Mouse (Mus musculus) liver, embryonic 15.5 days (tissue): Measurements from ENCODE around the gene Gm20479. TPM values are rescaled to one million over a fixed set of nuclear protein-coding genes. Genes with fewer than 3 reads are reported as not detected.

ENCODE experiments used
- ATAC-seq: fragments of 200-750 bp; cut with Nextera tagmentation; 2 replicates; pipeline ENCODE4 v1.8.0; 2017; ENCODE audit warnings: moderate number of reproducible peaks, mild to moderate bottlenecking, moderate library complexity; ENCODE audit not compliant: insufficient read depth
- H3K27ac ChIP-seq: fragments of 300-500 bp; sonication (generic); replicated peaks from 2 replicates; pipeline ENCODE4 v1.5.1; 2015; ENCODE audit warnings: mild to moderate bottlenecking, inconsistent platforms
- H3K27me3 ChIP-seq: fragments of 300-500 bp; sonication (generic); 2 replicates; pipeline ENCODE4 v1.6.1; 2015; ENCODE audit warnings: mild to moderate bottlenecking, inconsistent platforms
- H3K36me3 ChIP-seq: fragments of 300-500 bp; sonication (generic); replicated peaks from 2 replicates; pipeline ENCODE4 v1.6.1; 2015; ENCODE audit warnings: moderate library complexity, mild to moderate bottlenecking, inconsistent platforms
- H3K4me1 ChIP-seq: fragments of 300-500 bp; sonication (generic); replicated peaks from 2 replicates; pipeline ENCODE4 v1.6.1; 2015; ENCODE audit warnings: inconsistent platforms
- H3K4me2 ChIP-seq: fragments of 300-500 bp; sonication (generic); 2 replicates; pipeline ENCODE4 v1.6.1; 2015; ENCODE audit warnings: moderate library complexity, mild to moderate bottlenecking, inconsistent platforms
- H3K4me3 ChIP-seq: fragments of 300-500 bp; sonication (generic); replicated peaks from 2 replicates; pipeline ENCODE4 v1.5.1; 2015; ENCODE audit warnings: mild to moderate bottlenecking, inconsistent platforms
- H3K9ac ChIP-seq: fragments of 300-500 bp; sonication (generic); 2 replicates; pipeline ENCODE4 v1.6.1; 2015; ENCODE audit warnings: moderate library complexity, mild to moderate bottlenecking, inconsistent platforms
- H3K9me3 ChIP-seq: fragments of 300-500 bp; sonication (generic); replicated peaks from 2 replicates; pipeline ENCODE4 v1.6.1; 2016; ENCODE audit warnings: inconsistent platforms
- WGBS: fragments of 180-500 bp; shearing (Covaris S2); methylation state at CpG from one replicate; pipeline ENCODE4 v1.1.7; 2015; ENCODE audit warnings: mixed read lengths; ENCODE audit not compliant: insufficient replicate concordance; 5-methylcytosine and 5-hydroxymethylcytosine counted together
- polyA plus RNA-seq: library from polyadenylated mRNA; unstranded; fragments of >200 nt; fragmentation: Nextera tagmentation; extraction: Ambion mirVana; gene quantifications from 2 replicates; pipeline ENCODE4 v1.2.1, GENCODE M21; 2015

Gm20479 gene
- polyA plus RNA-seq, 1 experiment from 2014 or later: 0.28 TPM

- Histone ChIP-seq H3K27me3 (peaks cover 17% of the 10 kb centered on the region), H3K27ac (peak overlapping the region; percentile 80), H3K9ac (0 out of 2 replicates have a peak overlapping the region, but pooled peaks have one; percentile 7), H3K4me3 (peak overlapping the region; percentile 83), H3K4me1 (peaks cover 44% of the 10 kb centered on the region), H3K36me3 (peaks cover 18% of the 10 kb centered on the region), H3K4me2 (peak overlapping the region; percentile 90), H3K9me3 (no peaks in the 10 kb centered on the region)
- ATAC-seq: no peak
- WGBS: 29% methylated on average over 6 of the region's 6 CpGs
These were observed 3.1 kb downstream of the Gm20479 start for GRCm38 (mm10) chr7:27354144-27354543.

GRCm38 (mm10) chr7:27345444-27345843 is 11.8 kb downstream of the Gm20479 start:
- Histone ChIP-seq H3K36me3 (peaks cover 19% of the 10 kb centered on the region), H3K9ac (no peak overlapping the region), H3K4me1 (no peaks in the 10 kb centered on the region), H3K4me3 (no peak overlapping the region), H3K27me3 (0 out of 2 replicates have a peak, but pooled peaks cover 5% of the 10 kb centered on the region), H3K4me2 (no peak overlapping the region), H3K9me3 (no peaks in the 10 kb centered on the region), H3K27ac (no peak overlapping the region)
- ATAC-seq: no peak
- 53% methylated on average over 6 of the region's 6 CpGs for WGBS

DNA sequence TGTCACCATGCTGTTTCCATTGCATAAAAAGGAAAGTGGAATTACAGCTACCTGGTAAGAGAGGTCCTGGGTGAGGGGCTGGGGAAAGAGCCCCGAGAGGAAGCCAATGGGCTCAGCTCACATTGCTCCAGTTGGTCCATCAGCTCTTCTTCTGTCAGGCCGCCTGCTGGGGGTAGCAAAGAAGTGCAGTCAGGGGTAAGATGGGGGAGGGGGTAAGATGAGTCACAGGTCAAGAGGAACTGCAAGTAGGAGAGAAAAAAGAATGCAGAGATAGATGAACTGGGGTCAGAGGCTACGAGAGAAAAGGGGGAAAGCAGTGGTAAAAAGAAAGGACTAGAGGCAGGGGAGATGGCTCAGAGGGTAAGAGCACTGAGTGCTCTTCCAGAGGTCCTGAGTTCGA is 14.6 kb downstream of the Gm20479 start:
- WGBS: 43% methylated on average over 4 of the region's 4 CpGs
- no peaks in the 10 kb centered on the region for H3K9me3 ChIP-seq
- H3K27ac ChIP-seq: no peak overlapping the region
- H3K9ac ChIP-seq: no peak overlapping the region
- 0 out of 2 replicates have a peak, but pooled peaks cover 5% of the 10 kb centered on the region for H3K36me3 ChIP-seq
- H3K4me1 ChIP-seq: no peaks in the 10 kb centered on the region; the same call in 1 of the 2 replicates
- peaks cover 34% of the 10 kb centered on the region for H3K27me3 ChIP-seq
- H3K4me3 ChIP-seq: no peak overlapping the region
- no peak overlapping the region for H3K4me2 ChIP-seq
- no peak for ATAC-seq

GRCm38 (mm10) chr7:27339519-27339918 is 17.7 kb downstream of the Gm20479 start:
- H3K27ac ChIP-seq: no peak overlapping the region
- peaks cover 8% of the 10 kb centered on the region; the same call in 1 of the 2 replicates for H3K4me1 ChIP-seq
- peaks cover 65% of the 10 kb centered on the region for H3K27me3 ChIP-seq
- no peaks in the 10 kb centered on the region for H3K9me3 ChIP-seq
- 29% methylated on average over 7 of the region's 7 CpGs for WGBS
- ATAC-seq: no peak
- H3K9ac ChIP-seq: no peak overlapping the region
- no peak overlapping the region for H3K4me2 ChIP-seq
- no peak overlapping the region for H3K4me3 ChIP-seq
- H3K36me3 ChIP-seq: 0 out of 2 replicates have a peak, but pooled peaks cover 1% of the 10 kb centered on the region

DNA sequence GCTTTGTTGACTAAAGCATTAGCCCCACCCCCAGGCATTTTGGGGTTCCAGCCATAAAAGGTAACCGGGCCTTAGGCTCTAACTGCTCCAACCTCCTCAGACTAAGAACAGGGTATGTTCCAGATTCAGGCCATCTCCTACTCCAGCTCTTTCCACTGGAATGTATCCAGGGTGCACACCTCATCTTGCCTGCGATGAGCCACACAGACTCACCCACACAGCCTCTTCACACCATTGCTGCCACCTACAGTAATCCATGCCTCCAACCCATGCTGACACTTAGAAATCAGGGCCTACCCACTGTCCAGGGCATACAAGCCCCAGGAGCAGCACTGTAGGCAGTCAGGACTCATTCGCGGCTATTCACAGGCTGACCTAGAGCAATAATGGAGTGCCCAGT is 18.1 kb downstream of the Gm20479 start:
- peaks cover 8% of the 10 kb centered on the region; the same call in 1 of the 2 replicates for H3K4me1 ChIP-seq
- peaks cover 69% of the 10 kb centered on the region for H3K27me3 ChIP-seq
- H3K4me2 ChIP-seq: no peak overlapping the region
- no peaks in the 10 kb centered on the region for H3K36me3 ChIP-seq
- no peaks in the 10 kb centered on the region for H3K9me3 ChIP-seq
- no peak for ATAC-seq
- no peak overlapping the region for H3K9ac ChIP-seq
- 64% methylated on average over 4 of the region's 4 CpGs for WGBS
- H3K4me3 ChIP-seq: no peak overlapping the region
- no peak overlapping the region for H3K27ac ChIP-seq

DNA sequence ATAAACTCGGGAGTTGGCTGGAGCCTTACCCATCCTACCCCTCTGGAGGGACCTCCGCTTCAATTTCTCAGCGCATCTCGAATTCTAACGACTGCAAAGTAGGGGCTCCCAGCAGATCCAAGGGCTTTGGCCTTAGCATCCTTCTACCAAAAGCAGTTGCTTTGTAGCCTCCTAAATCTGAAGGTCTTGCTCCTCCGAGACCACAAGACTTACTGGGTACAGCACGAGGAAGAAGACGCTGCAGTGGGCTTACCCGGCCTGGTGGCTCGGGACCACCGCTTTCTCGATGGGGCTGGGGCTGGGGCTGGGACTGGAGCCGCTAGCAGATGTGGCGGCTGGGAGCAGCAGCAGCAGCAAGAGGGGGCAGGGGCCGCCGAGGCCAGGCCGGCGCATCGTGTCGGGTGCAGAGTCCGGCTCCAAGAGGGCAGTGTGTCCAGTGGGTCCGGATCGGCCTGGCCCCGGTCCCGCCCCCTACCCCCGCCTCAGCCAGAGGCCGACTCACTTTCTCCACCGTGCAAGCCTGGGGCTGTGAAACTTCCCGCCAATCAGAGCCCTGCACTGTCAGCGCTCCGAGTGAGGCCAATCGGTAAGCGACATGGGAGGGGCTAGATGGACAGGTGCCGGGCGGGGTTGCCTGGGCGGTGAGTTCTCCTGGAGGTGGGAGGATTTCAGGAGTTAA is 19.9 kb downstream of the Gm20479 start, which contains the start of gene Ltbp4:
TSS of gene Ltbp4 (minus strand) at position 518 of the 679 bp plus-strand sequence.
- WGBS: 2% methylated on average over 36 of the region's 36 CpGs
- ATAC-seq: peak; percentile 66

DNA sequence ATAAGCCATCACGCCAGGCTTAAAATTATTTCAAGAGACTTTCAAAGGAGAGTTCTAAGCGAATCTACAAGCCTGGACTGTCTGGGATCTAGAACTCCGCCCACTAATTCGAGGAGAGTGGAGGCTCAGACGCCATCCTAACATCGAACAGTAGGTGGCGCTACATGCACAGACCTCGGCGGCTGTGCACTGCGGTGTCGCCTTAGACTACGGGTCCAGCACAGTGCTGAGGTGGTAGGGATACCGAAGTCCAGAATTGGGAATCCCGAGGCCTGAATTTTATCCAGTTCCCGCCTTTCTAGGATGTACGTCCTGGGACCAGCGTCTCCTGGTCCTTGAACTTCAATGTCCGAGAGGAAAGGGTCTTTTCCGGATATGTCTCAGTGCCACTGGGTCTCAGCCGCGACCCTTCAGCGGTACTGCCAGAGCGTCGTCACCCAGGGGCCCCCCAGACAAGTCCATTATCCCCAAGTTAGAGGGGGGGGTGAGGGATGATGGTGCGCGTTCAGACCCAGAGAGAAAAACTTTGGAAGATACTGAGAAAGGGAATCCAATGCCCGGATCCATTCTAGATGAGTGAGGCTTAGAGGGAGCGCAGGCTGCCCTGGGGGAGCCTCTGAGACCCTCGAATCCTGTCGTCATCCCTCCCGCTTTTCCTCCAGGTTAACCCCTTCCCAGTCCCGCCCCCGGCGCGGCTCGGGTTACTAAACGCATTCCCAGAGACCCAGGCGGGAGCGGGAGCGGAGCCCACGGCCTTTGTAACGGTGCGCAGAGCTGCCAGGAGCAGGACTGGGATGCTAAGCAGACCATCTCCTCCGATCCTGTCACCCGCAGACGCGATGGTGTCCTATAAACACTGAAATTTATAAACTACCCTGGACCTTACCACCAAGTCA is 21.0 kb downstream of the Gm20479 start:
- ATAC-seq: peak; percentile 49
- H3K9ac ChIP-seq: no peak overlapping the region
- WGBS: 2% methylated on average over 47 of the region's 47 CpGs

More for the DNA sequence above, 19.9 kb downstream of the Gm20479 start, which contains the start of gene Ltbp4:
- Histone ChIP-seq H3K36me3 (no peaks in the 10 kb centered on the region), H3K4me1 (peaks cover 18% of the 10 kb centered on the region), H3K27ac (no peak within 1 kb of the TSS), H3K9ac (0 out of 2 replicates have a peak within 1 kb of the TSS, but pooled peaks have one; percentile 2), H3K4me2 (peak within 1 kb of the TSS; percentile 50), H3K9me3 (no peaks in the 10 kb centered on the region), H3K4me3 (peak within 1 kb of the TSS; percentile 14; the same call in 1 of the 2 replicates), H3K27me3 (peaks cover 87% of the 10 kb centered on the region)

DNA sequence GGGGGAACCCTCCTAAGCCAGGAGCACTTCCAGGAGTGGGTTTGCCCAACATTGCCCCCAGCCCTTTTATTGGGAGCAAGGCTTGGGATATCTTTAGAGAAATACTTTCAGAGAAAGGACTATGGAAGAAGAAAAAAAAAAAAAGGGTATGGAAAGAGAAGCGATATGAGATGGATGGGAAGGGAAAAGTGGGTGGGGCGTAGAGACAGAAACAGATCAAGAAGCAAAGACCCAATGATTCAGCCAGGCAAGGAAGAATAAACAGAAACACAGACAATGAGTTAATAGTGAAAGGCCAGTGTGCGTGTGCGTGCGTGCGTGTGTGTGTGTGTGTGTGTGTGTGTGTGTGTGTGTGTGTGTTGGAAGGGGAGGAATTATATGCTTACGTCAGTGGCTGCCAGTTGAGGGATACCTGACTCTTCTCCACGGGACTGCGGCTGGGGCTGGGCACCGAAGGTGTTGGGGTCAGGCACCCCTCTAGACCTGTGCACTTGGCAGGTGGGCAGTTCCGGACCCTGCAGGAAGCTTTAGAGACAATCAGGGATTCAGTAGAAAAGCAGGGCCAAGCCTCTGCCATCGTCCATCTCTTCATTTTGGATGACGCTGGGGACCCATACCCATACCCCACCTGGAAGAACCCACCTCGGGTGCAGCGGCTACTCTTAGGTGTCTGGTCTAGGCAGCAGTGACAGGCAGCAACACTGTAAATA is 22.1 kb downstream of the Gm20479 start:
- no peak overlapping the region for H3K4me2 ChIP-seq
- H3K27ac ChIP-seq: no peak overlapping the region
- H3K36me3 ChIP-seq: no peaks in the 10 kb centered on the region
- no peak for ATAC-seq
- peaks cover 39% of the 10 kb centered on the region for H3K4me1 ChIP-seq
- WGBS: 49% methylated on average over 15 of the region's 15 CpGs
- no peak overlapping the region for H3K4me3 ChIP-seq
- H3K27me3 ChIP-seq: peaks cover 100% of the 10 kb centered on the region
- H3K9me3 ChIP-seq: no peaks in the 10 kb centered on the region
- no peak overlapping the region for H3K9ac ChIP-seq

More for the DNA sequence above, 21.0 kb downstream of the Gm20479 start:
- H3K36me3 ChIP-seq: no peaks in the 10 kb centered on the region
- H3K4me2 ChIP-seq: peak overlapping the region; percentile 29
- no peaks in the 10 kb centered on the region for H3K9me3 ChIP-seq
- H3K4me1 ChIP-seq: peaks cover 29% of the 10 kb centered on the region
- H3K4me3 ChIP-seq: no peak overlapping the region; the same call in 1 of the 2 replicates
- H3K27ac ChIP-seq: no peak overlapping the region
- H3K27me3 ChIP-seq: peaks cover 98% of the 10 kb centered on the region

GRCm38 (mm10) chr7:27334405-27334911 is 22.8 kb downstream of the Gm20479 start:
- no peak overlapping the region for H3K4me3 ChIP-seq
- no peak for ATAC-seq
- H3K36me3 ChIP-seq: no peaks in the 10 kb centered on the region
- peaks cover 100% of the 10 kb centered on the region for H3K27me3 ChIP-seq
- no peak overlapping the region for H3K9ac ChIP-seq
- WGBS: 3% methylated on average over 32 of the region's 32 CpGs
- no peak overlapping the region for H3K27ac ChIP-seq
- no peaks in the 10 kb centered on the region for H3K9me3 ChIP-seq
- peaks cover 46% of the 10 kb centered on the region for H3K4me1 ChIP-seq
- no peak overlapping the region for H3K4me2 ChIP-seq

GRCm38 (mm10) chr7:27333316-27333941 is 23.8 kb downstream of the Gm20479 start:
- WGBS: 2% methylated on average over 51 of the region's 77 CpGs
- no peak overlapping the region; the same call in 1 of the 2 replicates for H3K9ac ChIP-seq
- peak overlapping the region; percentile 39 for H3K4me3 ChIP-seq
- peaks cover 55% of the 10 kb centered on the region for H3K4me1 ChIP-seq
- H3K36me3 ChIP-seq: no peaks in the 10 kb centered on the region
- no peaks in the 10 kb centered on the region for H3K9me3 ChIP-seq
- H3K27ac ChIP-seq: no peak overlapping the region
- ATAC-seq: no peak
- H3K4me2 ChIP-seq: peak overlapping the region; percentile 72
- H3K27me3 ChIP-seq: peaks cover 100% of the 10 kb centered on the region
